Mouse (Mus musculus) layer of hippocampus, adult 9-11 months (tissue): ENCODE measurements around the gene Aaas.

Experiments
- DNase-seq: peaks from one replicate; pipeline ENCODE4 v3.0.0; 2022

Gene Aaas

GRCm38 (mm10) chr15:102296368-102297006, 54.1 kb downstream of the Aaas start:
- no peak for DNase-seq

- peak; percentile 92 for DNase-seq
Measured at GRCm38 (mm10) chr15:102295633-102296367, 54.8 kb downstream of the Aaas start, which contains the start of gene Espl1. Gene Espl1 (plus strand): TSS chr15:102296266.
